ENCODE assay signal across 13 mouse cellular contexts in genomic region chr1:138144365-138144764, GRCm38 (mm10).
DNase-seq lines count a peak whose midpoint lies in the region.
"Had no signal": no experiment of that assay in that cellular context is flagged by ENCODE, and none has a peak within 500 bp of the region (broad histone marks: within the 10 kb centered on the region; RNA-seq: fewer than 3 reads in every experiment).

No protein-coding gene starts in this region.

- DNase-seq in CD4-positive helper T cell, adult 2 months (ENCODE audit: low read depth, low spot score): peak; percentile 71
- peak; percentile 66 for DNase-seq in CD4-positive, CD25-positive, alpha-beta regulatory T cell, adult 2 months (ENCODE audit: low read depth, low spot score)
- peak; percentile 60 for DNase-seq in brain, adult 2 months (ENCODE audit: low read depth, low spot score)
- peak; percentile 67 for DNase-seq in naive thymus-derived CD4-positive, alpha-beta T cell, adult 2 months (ENCODE audit: low read depth)
- no peak for DNase-seq in cerebellum, postnatal 14 days
- no peak for DNase-seq in kidney, adult 8-10 months
- DNase-seq: adrenal gland, postnatal 10 days; cerebellum, adult 11-12 months; cerebellum, adult 9-10 months; cerebellum, postnatal 36 days; gastrocnemius, postnatal 10 days; heart, adult 18-20 months; heart, postnatal 10 days had no signal

Comparison
In these comparisons a context has a peak if more than half of its experiments do, and no peak if none do; other contexts are left out.
1. DNase-seq: peak in CD4-positive helper T cell, adult 2 months (single experiment), CD4-positive, CD25-positive, alpha-beta regulatory T cell, adult 2 months (single experiment), brain, adult 2 months (single experiment) and naive thymus-derived CD4-positive, alpha-beta T cell, adult 2 months (single experiment); none in cerebellum, postnatal 14 days (0 of 2) and kidney, adult 8-10 months (0 of 2).